Mouse (Mus musculus) adrenal gland, postnatal 10 days (tissue): ENCODE data around the gene Ssx2ip. TPM values are rescaled to one million over a fixed set of nuclear protein-coding genes. Genes with fewer than 3 reads are reported as not detected.

Experiments
- DNase-seq: peaks from one replicate; pipeline ENCODE4 v3.0.0; 2021; ENCODE audit warnings: mixed read lengths
- total RNA-seq, 2 experiments: library from RNA; stranded (reverse); gene quantifications; 2 replicates each; pipeline ENCODE4 v1.2.3; 2021

The Ssx2ip gene
- total RNA-seq, 2 experiments from 2014 or later, result 12.5 to 17.3 TPM

DNA sequence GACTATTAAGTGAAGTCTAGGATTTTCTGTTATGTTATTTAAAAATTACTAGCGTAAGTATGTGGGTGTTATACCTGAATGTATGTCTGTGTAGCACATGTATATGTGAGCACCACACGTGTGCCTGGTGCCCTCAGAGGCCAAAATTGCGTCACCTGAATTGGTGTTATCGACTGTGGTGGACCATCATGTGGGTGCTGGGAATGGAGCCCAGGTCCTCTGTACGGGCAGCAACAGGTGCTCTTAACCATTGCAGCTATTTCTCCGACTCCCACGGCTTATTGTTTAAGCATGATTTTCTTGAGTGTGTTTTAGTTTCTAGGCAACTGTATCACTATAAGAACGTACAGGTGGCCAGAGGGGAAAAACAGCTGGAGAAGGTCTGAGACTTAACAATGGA lies 31.7 kb downstream of the Ssx2ip start:
- no peak for DNase-seq

DNA sequence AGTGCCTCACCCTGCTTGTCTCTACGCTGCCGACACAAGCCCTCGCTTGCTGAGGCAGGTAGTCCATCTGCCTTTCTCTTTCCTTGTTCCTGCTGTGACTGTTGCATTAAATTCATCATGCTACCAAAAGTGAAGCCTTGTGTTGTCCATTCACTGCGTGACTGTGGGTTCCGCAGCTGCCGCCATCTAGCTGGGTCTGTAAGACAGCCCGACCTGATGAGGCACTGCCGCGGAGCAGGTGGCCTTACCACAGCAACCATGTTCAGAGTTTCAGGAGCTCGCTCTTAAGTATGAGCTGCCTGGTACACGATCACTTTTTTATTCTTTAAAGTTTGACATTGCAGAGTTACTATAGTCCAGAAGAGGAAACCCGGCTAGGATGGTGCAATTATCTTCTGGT lies 35.6 kb downstream of the Ssx2ip start:
- no peak for DNase-seq

DNA sequence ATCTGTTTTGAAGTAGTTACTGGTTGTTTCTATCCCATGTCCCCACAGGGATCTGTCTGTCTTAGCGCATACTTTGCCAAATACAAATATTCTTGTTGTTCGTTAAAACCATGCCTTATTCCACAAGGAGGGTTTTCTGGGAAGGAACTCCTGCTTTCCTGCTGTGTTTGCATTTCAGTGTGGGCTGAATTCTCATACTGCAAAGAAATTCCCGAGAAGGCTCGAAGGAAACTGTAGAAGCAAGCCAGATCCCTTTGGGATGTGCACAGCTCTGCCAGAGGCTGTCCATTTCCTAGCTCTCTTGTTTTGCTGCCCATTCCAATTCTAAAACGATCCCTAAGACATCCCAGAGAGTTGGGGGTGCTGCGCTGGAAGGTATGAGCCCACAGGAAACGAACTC lies 36.0 kb downstream of the Ssx2ip start:
- DNase-seq, result no peak

DNA sequence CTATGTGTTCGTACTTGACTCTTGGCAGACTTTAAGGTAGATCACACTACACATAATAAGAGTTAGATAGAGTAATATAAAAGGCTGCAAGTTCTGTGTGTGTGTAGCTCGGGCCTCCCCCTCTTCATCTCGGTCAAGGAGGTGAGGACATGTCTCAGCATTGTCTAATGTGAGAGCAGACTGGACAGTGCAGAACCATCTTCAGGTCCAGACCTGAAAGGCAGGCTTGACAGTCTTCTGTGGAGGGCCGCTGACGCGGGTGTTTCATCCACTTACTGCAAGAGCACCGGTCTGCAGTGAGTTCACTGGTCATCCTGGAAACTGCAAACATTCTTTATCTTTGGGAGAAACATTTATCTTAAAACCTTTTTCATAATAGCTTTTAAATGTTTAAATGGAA lies 38.0 kb downstream of the Ssx2ip start:
- DNase-seq, result no peak

DNA sequence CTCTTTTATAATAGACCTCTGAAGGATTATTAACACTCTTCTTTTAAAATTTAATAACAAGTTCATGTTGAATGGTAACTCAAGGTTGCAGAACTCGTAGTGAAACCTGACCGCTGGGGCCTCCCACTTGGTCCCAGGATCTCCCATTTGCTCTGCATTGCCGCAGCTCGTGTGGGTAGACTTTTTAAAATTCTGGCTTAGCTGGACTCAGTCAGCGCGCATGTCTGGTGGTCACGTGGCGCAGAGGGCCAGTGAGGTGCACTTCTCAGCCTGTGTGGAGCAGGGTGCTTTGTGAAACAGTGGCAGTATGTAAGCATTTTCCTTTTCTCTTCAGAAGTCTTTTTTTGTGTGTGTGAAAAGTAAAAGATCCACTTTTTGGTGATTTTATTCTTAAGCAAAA lies 38.5 kb downstream of the Ssx2ip start:
- DNase-seq, result no peak

DNA sequence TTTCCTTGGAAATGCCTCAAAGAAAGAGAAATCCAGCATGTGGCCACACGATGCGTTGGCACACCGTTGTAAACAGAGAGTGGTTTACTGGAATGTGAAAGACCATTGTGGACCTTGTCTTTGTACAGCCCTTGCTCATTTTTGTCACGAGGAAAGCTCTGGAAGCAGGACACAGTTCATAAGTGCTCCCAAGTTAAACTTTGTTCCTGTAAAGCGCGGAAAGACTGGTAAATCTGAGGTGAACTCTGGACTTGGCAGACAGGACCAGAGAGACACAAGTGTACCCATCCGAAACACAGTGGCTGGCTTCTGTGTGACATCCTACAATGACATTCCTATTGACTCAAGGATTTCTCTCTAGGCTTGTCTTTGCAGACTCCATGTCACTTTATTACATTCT lies 38.9 kb downstream of the Ssx2ip start:
- DNase-seq, result no peak

DNA sequence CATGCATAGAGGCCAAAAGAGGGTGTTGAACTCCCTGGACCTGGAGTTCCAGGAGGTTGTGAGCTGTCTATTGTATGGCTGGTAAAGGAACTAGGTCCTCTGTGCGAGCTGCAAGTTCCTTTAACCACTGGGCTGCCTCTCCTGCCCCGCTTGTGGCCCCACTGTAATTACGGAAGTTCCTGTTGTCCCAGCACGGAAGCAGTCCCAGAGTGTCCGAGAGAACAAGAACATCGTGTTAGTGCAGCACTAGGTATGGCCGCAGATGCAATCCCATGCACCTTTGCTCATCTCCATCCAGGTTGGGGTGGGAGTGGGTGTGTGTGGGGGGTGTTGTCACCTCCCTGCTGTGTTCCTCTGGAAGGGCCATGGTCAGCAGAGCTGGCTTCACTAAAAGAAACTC lies 40.4 kb downstream of the Ssx2ip start:
- DNase-seq, result no peak

DNA sequence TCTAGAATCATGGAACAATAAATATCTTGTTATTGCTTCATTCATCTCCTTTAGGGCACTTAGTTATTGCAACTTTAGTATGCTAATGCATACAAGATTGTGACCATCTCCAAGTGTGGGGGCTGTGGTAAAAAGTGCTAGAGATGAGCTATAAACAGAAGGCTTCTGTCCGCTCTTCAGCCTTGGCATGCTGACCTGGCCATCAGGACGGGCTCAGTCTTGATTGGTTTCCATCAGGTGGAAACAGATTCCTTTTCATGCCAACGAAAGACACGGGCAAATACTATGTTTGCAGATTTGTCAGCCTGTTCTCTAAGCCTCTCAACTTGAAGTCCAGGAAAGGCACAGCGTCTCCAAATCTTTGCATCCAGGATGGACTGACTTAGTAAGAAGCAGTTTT lies 42.7 kb downstream of the Ssx2ip start:
- DNase-seq, result no peak

DNA sequence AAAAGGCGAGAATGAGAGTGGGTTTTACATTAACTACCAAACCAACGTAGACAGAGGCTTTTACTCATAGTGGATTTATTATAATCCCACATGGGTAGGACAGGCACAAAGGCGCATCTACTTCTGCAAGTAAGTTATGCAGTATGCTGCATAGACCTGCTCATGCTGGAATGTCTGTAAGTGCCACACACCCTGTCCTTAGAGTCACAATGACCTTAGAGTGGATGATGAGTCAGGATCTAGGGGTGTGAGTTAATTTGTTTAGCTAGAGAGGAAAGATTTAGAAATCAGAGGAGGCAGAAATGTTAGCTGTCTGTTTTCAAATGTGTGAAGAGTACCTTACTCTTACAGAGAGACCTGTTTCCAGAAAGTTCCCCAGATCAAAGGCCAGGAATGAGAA lies 43.2 kb downstream of the Ssx2ip start:
- DNase-seq, result no peak

DNA sequence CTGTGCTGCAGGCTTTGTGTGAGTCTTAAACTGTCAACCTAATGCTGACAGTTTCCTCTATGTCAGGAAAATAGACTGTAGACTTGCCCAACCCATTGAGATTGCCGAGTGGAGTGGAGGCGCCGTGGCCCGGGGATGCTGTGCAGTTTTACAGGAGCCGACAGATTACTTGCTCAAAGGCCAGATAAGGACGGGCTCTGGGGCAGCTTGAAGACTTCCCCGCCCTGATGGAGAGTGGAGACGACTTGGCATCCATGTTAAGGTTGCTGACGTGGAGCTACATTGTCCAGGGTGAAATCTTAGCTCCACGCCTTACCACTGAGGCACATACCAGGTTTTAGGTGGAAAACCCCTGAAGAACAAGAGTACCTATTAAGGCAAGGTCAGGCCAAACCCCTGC lies 43.9 kb downstream of the Ssx2ip start:
- DNase-seq, result no peak

DNA sequence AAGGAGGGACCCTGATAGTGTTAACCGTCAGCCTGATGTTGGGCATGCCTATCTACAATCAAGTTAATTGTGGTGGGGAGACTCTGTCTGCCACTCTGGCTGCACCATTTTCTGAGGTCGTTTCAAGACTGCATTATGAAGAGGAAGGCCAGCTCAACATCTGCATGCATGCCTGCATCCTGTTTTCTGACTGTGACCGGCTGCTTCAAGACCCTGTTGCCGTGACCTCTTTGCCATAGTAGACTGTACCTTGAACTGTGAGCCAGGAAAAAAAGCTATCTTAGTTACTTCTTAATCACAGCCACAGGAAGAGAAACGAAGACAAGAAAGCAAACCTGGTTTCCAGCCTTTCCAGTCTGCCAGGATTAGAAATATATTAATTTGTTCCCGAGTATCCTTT lies 44.5 kb downstream of the Ssx2ip start:
- no peak for DNase-seq

DNA sequence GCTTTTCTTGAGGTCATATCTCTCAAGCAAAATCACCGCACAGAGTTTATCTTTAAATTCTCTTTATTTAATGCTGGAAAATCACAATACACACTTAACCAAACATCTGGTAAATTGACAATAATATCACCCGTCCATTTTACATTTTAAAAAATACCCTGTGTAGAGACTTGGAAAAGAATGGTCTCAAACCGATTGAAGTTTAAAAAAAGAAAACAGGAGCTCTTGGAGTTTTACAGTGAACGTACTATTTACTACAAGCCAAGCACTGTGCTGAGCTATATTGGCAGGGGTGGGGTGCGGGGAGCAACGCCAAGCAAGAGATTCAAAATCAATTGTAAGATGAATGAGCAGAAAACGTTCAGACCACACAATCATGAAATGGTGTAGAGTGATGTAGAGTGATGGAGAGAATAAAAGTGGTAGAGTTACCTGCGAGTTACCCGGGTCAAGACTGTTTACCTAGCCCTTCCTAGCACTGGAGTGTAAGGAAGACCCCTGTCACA lies 45.4 kb downstream of the Ssx2ip start, which contains the start of gene Ctbs:
TSS of gene Ctbs (plus strand) at position 51 of the 506 bp plus-strand sequence.
- no peak for DNase-seq

DNA sequence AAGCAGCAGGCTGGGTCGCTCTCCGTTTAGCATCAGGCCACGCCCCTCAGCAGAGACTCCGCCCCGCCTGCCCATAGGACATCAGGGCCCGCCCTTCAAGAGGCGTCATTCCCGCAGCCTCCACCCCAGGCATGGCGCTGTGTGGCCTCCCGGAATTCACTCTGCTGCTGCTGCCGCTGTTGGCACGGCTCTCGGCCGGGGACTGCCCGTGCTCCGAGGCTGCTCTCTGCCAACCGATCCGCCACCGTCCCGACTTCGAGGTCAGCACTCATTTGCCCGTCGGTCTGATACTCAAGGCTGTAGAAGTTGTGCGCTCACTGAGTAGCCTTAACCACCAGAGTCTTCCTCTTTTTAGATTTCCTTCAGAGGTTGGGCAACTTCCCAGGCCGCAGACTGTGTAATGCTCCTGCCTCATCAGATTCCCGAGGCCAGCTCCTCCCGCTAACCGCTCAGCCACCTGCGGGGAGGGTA lies 46.0 kb downstream of the Ssx2ip start:
- DNase-seq, result peak; percentile 96

DNA sequence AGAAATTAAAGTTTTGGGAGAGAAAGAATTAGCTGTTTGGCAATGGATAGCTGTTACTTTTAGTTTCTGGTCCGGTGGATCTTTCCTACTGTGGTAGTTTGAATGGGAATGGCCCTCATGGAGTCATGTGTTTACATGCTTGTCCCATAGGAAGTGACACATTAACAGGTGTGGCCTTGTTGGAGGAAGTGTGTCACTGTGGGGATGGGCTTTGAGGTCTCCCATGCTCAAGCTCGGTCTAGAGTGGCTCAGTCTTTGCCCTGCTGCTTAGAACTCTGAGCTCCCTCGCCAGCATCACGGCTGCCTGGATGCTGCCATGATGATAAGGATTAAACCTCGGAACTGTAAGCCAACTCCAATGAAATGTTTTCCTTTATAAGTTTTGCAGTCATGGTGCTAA lies 46.9 kb downstream of the Ssx2ip start:
- DNase-seq, result no peak

DNA sequence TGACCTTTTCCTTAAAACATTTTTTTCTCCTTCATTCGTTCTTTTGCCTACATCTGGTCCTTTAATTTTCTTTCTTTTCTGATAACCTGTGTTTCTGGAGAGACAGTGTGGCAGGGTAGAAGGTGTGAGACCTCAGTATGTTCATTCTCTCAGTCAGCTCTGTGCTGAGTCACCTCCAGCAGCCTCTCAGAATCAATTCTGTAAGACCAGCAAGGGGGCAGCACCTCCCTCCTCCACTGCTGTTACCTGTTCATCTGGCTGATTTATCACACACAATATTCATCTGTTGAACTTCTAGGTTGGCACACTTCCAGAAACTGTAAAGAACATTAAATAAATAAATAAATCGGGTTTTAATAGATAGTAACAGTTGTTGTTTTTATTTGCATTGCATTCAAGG lies 58.5 kb downstream of the Ssx2ip start:
- DNase-seq, result no peak

DNA sequence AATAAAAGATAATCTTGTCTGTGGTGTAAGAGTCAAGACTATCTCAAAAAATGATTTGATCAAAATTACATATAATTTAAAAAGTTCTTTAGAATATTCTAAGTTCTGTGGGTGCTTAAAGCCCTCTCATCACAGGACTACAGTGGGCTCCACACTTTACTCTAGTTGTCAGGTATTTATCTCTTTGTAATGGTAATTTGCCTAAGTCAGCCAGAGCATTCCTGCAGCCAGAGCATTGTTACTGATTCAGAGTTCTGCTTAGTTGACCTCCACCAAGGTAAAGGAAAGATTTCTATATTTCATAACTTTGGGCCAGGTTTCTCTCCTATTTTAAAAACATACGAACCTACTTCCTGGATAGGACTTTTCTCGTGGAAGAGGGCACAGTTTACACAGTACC lies 64.8 kb downstream of the Ssx2ip start:
- DNase-seq, result no peak

DNA sequence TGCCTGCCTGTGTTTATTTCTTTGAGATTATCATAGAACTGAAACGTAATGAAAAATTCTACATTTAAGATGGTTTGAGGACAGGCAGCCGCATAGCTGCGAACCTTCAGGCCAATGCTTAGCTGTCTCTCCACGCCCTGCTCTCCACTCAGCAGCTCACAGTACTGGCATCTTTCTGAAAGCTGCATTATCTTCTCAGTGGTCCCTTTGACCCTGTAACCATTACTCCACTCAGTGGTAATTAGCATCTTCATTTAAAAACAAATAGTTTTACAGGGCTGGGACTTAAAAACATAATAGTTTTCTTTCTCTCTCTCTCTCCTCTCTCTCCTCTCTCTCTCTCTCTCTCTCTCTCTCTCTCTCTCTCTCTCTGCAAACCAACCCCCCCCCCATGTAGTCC lies 68.2 kb downstream of the Ssx2ip start:
- DNase-seq, result no peak

DNA sequence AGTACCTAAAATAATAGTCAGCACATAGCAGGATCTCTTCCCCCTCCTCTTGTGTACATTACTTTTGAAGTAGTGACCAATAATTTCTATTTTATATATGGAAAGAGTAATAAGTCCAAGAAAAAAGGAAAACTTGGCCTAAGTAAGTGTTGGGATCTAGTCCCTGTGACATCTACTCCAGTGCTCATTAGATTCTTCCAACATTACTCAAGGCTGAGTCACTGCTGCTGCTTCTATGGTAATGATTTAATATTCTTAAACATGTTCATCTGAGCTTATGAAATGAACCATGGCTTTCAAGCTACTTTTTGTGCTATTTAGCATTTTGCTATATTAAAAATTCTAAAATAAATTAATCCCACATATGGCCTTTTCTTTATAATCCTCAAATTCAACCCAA lies 69.3 kb downstream of the Ssx2ip start:
- no peak for DNase-seq

DNA sequence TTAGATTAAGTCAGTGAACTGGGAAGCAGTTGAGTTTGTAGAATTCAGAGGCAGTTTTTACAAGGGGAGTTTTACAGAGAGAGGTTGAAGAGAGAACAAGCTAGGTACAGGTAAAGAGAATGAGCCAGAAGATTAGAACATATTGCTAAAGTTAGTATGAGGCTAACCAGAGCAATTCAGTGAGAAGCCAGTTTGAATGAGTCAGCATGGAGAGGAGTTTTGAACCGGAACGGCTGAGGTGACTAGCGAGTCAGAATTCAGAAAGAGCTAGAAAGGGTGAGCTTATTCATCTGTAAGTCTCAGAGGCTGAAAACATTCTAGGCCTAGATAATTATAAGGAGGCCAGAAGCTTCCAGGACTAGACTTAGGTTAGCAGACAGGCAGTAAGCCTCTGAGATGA lies 70.0 kb downstream of the Ssx2ip start:
- DNase-seq, result no peak

DNA sequence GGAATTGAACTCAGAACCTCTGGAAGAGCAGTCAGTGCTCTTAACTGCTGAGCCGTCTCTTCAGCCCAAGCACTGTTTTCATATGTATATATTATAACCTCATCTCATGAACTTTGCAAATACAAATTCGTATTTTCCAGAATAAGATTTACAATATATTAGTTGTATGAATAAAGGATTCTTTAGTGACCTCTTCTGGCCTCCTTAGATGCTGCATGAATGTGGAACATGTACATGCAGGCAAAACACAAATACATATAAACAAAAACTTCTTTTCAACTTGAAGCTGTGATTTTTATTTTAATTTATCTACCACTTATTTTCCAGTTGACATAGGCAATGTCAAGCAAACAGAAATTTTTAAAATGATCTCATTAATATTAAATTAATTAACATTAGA lies 77.6 kb downstream of the Ssx2ip start:
- DNase-seq, result no peak

DNA sequence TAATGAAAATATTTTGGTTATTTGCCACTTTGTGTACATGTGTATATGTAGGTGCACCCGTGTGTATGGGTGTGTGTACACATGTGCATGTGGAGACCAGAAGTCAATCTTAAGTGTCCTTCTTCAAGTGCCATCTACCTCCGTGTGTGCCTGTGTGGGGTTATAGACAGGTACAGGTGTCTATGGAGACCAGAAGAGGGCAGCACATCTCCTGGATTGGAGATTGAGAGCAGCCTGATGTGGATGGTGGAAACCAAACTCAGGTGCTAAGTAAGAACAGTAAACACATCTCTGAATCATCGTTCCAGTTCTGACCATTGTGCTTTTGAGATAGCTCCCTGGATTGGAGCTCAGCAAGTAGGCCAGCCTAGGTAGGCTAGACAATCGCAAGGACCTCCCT lies 82.0 kb downstream of the Ssx2ip start:
- DNase-seq, result no peak
